Mouse (Mus musculus) right cerebral cortex, adult 18-20 months (tissue): ENCODE measurements around the gene Usf3.

Experiments used
- DNase-seq: peaks from one replicate; pipeline ENCODE4 v3.0.0; 2022; ENCODE audit warnings: mixed read lengths

Gene Usf3

DNA sequence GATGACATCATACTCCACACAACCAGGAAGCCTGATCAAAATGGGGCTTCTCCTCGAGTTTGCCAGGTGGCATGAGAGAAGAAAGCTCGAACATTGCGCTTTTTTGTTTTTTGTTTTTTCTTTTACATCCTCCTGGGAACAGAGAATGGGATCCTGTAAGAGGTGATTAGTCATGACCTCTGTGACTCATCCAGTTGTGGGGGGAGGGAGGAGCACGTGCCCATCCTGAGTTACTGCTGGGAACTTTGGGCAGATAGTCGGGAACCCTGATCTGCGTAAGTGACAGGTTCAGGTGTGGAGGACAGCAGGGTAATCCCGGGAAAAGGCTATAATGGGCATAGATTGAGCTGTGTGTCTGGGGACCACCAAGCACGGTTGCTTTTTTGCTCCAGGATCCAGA, 67.4 kb downstream of the Usf3 start:
- no peak for DNase-seq

DNA sequence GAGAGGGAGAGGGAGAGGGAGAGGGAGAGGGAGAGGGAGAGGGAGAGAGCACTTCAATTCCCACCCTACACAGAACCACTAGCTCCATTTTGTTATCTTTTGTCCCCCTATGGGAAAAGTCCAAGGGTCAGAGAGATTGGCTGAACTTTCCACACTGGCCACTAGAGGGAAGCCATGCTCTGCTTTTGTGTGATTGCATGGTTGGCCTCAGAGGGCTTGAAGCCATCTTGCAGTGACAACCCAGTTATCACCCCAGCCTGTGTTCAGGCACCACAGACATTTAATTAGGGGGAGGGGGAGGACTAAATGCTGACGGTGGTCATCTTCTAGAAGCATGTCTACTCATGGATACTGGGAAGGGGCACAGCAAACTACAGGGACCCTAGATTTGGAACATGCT, 69.6 kb downstream of the Usf3 start:
- DNase-seq = peak; percentile 61

DNA sequence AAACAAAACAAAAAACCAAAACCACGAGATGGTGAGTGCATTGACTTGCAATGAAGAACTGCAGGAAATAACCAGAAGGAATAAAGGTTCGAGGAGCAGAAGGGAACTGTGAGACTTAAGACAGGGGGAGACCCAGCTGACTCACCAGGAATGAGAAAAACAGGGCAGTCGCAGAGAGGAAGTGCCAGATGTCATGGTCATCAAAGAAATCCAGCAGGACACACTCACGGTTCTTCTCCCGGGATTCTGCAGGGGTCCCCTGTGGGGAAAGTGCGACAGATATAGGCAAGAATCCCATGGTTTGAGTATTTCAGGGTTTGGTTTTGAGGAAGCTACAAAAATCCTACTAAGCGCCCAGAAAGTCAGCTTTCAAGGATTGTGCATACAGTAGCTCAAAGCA, 70.3 kb downstream of the Usf3 start:
- DNase-seq = no peak

DNA sequence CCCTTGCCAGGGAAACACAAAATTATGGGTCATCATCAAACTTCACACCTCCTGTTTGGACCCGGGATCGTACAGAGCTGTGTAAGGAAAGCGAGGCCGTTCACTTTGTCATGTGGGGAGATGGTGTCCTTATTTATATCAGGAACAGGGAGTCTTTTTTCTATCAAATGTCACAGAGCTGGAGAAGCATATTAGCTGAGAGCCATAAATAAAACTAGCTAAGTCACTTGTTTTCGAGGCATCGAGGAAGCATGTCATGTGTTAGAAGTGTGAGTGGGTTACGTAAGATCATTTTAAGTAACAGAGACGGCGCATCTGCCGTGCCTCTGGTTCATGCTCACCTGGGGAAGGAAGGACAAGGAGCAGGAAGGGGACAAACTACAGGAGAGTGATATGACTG, 76.9 kb downstream of the Usf3 start:
- DNase-seq = no peak

DNA sequence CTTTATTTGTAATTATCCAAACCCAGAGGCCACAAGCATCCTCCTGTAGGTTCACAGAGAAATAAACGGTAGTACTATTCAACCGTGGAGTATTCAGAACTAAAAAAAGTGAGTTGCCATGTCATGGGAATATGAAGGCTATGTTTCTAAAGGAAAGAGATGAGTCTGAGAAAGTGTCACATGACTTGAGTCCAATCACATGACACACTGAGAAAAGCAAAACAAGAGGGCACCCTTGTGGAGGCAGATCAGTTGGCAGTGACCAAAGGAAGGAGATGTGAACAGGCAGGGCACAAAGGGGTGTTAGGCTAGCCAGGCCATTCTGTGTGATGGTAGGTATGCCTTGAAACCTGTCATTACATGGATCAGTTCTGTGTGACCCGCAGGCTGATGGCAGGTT, 79.7 kb downstream of the Usf3 start:
- no peak for DNase-seq

DNA sequence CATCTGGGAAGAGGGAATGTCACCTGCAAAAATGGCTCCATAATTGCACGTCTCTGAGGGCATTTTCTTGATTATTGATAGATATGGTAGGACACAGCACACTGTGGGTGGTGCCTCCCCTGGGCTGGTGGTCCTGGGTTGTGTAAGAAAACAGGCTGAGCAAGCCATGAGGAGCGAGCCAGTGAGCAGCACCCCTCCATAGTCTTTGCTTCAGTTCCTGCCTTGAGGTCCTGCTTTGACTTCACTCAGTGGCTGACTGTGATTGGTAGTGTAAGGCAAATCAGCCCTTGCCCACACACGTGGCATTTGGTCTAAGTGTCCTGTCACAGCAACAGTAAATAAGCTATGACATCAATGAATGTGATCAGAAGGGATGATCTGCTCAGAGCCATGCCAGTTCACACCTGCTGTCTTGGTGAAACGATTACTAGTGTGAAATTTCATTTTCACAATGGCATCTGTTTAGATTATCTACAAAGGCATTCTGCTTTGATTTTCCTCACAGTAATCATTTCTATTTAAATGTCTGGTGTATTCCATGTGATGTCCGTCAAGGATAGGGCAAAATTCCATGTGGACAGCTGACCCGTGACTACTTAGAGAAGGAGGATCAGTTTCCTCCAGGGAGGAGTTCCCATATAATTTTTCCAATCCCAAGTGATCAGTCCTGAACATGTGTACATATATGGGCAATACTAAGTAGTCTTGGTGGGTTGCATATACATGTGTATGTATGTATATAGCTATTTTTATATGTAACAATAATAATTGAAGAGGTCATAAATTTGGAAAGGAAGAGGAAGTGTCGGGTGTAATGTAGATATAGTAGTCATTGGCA, 81.0 kb downstream of the Usf3 start:
- DNase-seq = no peak

DNA sequence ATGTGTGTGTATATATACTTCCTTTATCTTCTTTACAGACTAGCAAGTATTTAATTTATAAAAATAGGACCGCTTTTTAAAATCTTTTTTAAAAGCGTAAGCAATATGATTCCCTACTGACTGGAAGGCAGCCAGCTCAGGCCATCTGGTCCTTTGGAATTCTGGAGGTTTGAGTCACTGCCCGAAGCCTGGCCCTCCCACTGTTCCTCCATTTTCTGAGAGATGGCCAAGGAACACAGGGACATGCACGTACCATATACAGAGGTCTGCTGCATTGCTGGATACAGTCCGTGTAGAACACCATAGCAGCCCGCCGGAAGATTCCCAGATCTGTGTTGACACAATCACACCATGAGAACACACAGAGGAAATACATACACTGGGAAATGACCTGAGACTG, 81.7 kb downstream of the Usf3 start:
- peak; percentile 63 for DNase-seq

DNA sequence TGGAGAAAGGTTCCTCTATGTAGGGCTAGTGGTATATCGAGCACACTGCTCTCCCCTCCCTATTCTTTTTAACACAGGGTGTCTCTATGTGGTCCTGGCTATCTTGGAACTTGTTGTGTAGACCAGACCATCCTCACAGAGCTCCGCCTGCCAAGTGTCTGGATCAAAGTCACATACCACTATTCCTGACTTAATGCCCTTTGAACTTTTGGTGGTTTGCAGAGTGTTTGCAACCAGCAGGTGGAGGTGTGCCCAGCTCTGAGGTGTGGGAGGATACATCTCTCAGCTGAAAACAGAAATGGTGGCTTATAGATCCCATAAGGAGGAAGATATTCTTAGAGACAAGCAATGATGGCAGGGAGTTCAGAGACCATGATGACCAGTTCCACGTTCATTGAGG, 84.4 kb downstream of the Usf3 start:
- no peak for DNase-seq

DNA sequence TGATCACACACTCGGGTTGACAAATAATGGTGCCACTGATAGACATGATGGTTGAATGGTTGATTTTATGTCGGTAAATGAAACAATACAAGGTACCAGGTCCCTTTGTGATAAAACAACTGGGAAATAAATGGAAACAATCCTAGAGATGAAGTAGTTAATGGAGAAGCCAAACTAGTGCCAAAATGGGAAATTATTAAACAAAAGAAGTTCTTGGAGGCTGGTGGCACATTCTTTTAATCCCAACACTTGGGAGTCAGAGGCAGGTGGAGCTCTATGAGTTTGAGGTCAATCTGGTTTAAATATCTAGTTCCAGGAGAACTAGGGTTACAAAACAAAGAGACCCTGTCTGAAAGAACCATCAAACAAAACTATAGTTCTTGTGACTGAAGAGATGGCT, 91.9 kb downstream of the Usf3 start:
- no peak for DNase-seq

DNA sequence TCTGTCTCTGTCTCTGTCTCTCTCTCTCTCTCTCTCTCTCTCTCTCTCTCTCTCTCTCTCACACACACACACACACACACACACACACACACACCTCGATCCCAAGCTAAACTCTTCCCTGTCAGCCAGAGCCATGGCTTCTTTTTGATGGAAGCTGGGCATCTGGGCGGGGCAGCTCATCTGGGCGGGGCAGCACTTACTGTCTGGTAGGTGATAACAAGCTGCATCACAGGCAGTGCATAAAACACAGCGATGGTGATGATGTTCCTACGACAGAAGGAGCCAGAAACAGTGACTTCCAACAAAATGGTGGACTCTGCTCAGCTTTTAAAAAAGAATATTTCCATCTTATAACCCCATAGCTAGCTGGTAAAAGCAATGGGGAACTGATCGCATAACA, 92.5 kb downstream of the Usf3 start:
- DNase-seq = no peak

DNA sequence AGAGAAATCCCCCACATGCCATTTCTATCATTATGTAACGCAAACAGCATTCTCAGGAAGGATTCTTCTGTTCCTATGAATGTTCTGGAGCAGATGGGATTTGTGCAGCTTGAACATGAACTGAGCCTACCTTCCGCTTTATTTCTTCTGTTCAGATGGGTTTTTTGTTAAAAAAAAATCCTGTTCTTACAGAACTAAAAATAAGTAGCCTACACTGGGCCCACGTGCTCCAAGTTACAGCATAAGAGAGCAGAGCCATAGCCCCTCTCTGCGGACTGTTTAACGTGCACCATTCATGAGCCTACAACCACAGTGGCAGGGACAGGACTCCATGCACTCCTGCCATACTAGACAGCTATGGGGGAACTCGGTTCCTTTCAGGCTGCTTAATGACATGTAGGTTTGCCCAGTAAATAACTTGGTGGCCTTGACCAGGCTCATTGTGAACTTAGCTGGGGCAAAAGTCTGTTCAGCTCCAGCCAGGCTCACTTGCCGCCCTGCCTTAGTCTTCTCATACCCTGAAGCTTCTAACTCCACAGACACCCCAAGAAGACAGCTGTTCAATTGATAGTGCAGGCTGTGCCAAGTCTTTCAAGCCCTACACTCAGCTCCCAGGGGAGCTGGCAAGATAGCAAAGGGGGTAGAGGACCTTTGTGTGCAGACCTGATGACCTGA, 95.6 kb downstream of the Usf3 start:
- DNase-seq = peak; percentile 66

DNA sequence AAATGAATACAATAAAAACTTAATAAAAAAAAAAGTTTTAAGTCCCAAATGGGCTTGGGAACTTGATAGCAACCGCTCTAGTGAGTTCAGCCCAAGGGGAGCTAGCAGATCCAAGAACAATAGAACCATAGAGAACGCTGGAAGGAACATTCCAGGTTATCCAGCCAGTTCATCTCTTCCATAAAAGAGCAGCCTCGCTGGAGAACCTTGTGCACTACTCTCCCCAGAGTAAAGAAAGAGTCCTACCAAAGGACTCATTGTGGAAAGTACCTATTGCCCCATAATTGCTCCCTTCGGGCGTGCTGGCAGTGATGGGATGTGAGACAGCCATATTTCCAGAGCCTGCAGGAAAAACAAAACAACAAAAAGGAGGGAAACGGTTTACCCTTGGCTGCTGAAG, 96.5 kb downstream of the Usf3 start:
- no peak for DNase-seq

DNA sequence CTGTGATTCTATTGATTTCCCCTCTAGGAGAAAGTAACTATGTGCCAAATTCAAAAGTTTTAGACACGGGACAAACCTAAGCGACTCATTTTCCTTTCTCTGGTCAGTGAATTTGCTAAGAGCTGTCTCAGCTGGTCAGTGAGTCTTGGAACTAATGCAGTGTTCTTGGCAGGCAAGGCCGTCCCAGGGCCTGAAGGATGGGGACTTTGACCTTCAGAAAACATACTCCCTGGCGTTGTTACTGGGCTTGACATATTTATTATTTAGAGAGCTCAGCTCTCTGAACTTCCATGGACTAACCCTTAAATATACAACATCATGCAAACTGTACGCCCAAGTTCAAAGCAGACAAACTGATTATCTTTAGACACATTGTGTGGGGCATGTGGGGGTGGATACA, 97.6 kb downstream of the Usf3 start:
- no peak for DNase-seq

DNA sequence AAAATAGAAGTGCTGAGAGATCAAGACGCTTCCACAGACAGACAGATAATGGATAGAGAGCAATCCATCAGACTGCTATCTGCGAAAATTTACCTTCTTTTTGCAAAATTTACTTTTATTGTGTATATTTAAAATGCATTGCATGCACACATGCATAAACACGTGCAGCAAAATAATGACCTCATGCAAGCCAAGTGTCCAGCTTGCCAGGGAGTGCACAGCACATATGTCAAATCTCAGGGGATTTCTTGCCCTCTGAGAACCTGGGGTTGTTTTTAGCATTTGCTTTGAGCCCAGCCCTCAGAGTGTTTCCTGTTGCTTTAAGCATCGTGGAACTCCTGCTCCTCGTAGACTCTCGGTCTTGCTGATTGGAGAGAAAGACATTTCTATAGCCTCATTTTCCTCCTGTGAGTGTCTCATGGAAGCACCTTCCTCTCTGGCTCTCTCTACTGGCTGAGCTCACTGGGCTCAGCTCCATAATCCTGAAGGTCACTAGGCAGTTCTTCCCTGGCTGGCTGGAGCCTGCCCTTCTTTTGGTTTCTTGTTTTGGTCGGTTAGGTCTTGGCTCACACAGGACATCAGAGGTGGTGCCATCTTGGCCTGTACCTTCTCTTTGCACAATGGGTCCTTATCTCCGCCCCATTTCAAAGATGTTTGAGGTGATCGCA, 98.5 kb downstream of the Usf3 start:
- DNase-seq = no peak
